Mouse (Mus musculus): Measurements from ENCODE around the gene Hrg.
"Not testable (repeated sequence)": the region's sequence is repeated elsewhere in the genome, so short reads cannot be mapped to it uniquely, and the experiment has no call there.

The Hrg gene

DNA sequence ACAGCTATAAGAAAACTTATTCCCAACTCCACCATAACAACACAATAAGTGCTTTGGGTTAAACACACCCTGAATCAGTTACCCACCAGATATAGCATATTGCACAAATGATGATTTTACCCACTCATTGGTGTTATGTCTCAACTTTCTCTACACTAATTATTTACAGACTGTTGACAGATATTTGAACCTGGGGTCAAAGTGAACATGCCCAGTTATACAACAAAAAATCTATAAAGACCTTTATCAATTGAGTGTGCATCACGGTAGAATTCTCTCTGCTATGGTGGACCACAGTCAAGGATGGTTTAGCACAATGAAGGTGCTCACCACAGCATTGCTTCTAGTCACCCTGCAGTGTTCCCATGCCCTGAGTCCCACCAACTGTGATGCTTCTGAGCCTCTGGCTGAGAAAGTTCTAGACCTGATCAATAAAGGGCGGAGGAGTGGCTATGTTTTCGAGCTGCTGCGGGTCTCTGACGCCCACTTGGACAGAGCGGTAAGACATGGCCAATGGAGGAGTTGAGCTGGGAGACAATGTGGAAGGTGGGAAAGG lies at the start of gene Hrg:
Hrg (plus strand) TSS at position 233 of the 556 bp plus-strand sequence.
- in situ Hi-C loops (cut with MboI, MseI) = no loop called here

DNA sequence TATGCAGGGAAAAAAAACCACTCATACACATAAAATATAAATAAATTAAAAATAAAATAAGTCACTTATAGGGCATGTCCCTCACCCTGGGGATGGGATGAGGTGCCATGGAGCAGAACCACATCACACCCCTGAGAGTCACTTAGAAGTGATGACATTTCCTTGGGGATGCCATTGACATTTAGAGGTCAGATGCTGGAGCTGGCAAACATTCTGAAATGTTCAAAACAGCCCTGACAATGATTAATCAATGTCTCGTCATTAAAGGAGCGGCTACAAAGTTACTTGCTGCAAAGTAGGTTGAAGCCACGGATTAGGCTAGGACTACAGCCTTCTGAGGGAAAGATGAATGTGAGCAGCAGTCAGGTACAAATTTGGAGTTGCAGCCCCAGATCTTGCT lies 49.5 kb upstream of the Hrg start:
- in situ Hi-C loops (cut with MboI, MseI) = no loop called here

- in situ Hi-C loops (cut with MboI, MseI) = no loop called here
Measured at GRCm38 (mm10) chr16:22909290-22909689, 41.6 kb upstream of the Hrg start.

GRCm38 (mm10) chr16:22911986-22912385 lies 38.9 kb upstream of the Hrg start:
- in situ Hi-C loops (cut with MboI, MseI) = no loop called here

DNA sequence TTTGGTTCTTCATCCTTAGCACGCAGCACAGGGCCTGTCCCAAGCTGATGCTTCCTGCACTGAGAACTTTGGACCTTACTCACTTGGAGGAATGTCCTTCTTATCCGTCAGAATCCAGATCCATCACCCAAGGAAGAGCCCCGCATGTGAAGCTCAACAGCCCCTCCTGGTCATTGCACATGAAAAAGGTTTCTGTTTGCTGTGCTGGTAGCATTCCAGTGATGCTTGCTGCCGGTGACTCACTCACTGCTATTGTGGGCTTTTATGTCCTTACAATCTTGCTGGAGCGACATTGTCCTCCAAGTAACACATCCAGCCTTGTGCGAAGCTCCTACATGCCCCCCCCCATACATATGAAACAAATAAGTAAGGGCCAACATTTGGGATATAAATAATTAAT lies 38.0 kb upstream of the Hrg start:
- in situ Hi-C loops (cut with MboI, MseI) = no loop called here

DNA sequence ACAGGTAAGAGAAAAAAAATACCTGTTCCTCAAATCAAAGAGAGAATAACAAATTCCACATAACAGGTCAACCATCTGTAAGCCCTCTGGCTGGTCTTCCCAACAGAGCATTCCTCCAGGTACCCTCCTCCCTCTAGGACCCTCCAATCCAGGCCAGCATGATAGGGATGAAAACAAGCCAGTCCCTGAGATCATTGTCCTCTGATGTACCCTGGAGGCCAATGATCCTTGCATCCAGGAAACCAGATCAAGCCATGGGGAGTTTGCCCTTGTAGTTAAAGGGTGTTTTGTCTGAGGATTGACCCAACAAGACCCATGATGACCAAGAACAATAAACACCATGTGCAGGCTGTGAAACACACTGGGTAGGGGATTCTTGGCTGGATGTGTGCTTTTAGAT lies 36.6 kb upstream of the Hrg start:
- in situ Hi-C loops (cut with MboI, MseI) = no loop called here

DNA sequence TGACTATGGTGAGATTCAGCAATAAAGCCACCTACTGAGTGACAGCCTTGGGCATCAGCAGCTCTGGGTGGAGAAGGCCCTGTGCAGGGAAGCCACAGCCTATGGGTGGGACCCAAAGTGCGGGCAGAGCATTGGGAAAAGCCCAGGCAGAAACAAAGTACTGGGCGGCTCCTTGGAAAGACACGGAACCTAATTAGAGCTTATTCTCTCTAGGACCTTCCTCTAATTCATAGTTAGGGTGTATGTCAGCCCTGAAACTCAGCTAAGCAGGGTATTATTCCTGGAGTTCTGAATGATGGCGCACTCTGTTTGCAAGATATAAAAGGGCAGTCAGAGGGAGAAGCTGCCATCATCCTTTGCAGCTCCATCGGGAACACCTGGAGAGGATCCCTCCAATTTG lies 32.8 kb upstream of the Hrg start, which contains the start of gene Fetub:
Fetub (plus strand) TSS at position 301 of the 400 bp plus-strand sequence.
- in situ Hi-C loops (cut with MboI, MseI) = no loop called here

DNA sequence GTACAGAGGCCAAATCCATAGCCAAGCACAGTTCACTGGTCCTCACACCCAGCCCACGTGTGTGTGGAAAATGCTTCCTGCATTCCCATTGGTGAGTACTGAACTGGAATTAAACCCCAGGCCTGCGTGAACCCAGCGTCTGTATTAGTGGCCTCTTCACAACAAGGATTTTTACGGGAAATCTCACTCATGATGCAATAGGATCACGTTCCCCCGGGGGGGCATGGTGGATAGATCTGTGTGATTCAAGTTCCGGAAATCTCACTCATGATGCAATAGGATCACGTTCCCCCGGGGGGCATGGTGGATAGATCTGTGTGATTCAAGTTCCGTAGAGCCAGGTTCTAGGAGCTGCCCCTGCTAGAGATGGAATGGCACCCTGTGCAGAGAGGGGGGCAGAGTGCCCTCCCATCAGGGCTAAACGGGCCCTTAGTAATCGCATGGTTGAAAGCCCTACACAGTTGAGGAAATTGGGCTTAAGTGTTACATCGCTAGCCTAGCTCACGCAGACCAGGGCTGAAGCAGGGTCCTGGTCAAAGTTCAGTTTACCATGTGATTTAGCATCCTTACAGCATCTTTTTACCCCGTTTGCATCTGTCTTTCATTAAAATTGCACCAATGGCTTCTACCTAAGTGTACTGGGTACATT lies 32.1 kb upstream of the Hrg start:
- in situ Hi-C loops (cut with MboI, MseI) = no loop called here

- in situ Hi-C loops (cut with MboI, MseI) = no loop called here
Measured at GRCm38 (mm10) chr16:22919971-22920854, 30.7 kb upstream of the Hrg start.

GRCm38 (mm10) chr16:22921761-22922160 lies 29.1 kb upstream of the Hrg start:
- in situ Hi-C loops (cut with MboI, MseI) = no loop called here

DNA sequence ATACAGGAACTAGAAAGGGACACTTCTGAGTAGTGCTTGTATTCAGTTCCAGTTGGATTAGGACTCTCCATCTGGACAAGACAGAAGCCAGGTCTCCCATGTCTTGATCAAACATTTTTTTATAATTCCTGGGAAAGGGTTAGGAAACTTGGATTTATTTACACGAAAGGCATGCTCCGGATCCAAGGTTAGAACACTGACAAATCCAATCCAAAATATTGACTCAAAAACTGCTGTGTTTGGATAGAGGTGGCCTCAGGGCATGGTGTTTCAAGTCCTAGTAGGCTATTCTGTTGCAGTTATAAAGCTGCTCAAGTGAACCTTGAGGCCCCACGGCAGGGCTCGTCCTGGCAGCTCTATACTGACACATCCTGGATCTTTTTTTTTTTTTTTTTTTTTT lies 28.4 kb upstream of the Hrg start:
- in situ Hi-C loops (cut with MboI, MseI) = no loop called here

DNA sequence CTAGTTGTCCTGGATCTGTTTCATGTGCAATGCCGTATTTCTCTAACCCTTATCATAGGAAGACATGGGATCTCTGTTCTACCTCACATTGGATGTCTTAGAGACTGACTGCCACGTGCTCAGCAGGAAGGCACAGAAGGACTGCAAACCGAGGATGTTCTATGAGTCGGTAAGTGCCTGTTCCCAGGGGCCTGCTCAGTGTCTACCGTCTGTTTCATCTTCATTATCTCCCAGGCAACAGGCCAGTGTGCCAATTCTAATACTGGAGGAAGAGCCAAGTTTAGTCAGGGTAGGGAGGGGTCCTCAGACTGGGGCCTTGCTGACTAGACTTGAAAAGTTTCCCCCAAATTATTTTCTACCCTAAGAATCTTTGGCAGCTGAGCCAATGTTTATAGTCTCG lies 21.3 kb upstream of the Hrg start:
- in situ Hi-C loops (cut with MboI, MseI) = no loop called here

GRCm38 (mm10) chr16:22931431-22932200 lies 19.3 kb upstream of the Hrg start:
- in situ Hi-C loops (cut with MboI, MseI) = no loop called here

DNA sequence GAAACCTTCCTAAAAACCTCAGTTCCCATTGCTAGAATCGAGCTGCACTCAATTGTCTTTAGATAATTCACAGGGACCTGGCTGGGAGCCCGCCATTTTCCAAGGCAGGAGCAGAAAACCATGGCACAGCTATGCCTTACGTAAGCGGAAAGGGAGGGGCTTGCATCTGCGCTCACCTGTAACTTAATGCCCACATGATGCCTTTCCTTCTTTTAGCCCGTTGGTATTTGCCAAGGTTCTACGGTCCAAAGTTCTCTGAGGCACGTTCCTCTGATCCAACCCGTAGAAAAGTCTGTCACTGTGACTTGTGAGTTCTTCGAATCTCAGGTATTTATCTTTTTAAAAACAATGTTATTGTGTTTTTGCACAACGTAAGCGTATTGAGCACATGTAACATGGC lies 13.2 kb upstream of the Hrg start:
- in situ Hi-C loops (cut with MboI, MseI) = no loop called here

DNA sequence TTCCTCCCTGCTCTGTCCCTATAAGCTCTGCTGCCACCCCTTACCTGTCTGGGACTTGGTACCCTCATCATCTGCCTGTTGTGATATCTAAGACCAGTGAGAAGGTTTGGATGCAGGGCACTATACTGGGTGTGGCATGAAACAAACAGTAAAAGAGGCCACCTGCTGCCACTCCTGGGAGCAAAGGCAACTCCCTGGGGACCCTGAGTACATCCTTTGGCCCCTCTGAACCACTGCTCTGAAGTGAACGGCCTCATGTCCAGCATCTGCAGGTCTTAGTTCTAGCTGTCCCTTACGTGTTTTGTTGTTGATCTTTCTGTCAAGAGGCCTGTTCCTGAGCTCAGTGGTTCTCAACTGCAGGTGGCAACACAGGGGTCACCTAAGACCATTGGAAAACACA lies 12.3 kb upstream of the Hrg start:
- in situ Hi-C loops (cut with MboI, MseI) = no loop called here

- in situ Hi-C loops (cut with MboI, MseI) = no loop called here
Measured at GRCm38 (mm10) chr16:22939120-22939695, 11.7 kb upstream of the Hrg start.

GRCm38 (mm10) chr16:22941825-22942476 lies 8.9 kb upstream of the Hrg start:
- in situ Hi-C loops (cut with MboI, MseI) = not testable (repeated sequence)

- in situ Hi-C loops (cut with MboI, MseI) = no loop called here
Measured at GRCm38 (mm10) chr16:22947371-22947770, 3.5 kb upstream of the Hrg start.

DNA sequence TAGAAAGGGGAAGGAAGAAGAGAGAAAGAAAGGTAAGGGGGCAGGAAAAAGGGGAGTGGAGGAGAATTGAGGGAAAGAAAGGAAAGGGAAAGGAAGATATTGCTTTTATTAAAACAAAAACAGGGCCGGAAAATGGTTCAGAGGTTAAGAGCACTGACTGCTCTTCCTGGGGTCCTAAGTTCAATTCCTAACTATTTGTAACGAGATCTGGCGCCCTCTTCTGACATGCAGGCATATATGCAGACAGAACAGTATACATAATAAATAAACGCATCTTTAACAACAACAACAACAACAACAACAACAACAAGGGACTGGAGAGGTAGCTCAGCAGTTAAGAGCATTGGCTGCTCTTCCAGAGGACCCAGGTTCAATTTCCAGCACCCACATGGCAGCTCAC lies 2.2 kb downstream of the Hrg start:
- in situ Hi-C loops (cut with MboI, MseI) = no loop called here

GRCm38 (mm10) chr16:22955397-22956084 lies 4.7 kb downstream of the Hrg start:
- in situ Hi-C loops (cut with MboI, MseI) = no loop called here

- in situ Hi-C loops (cut with MboI, MseI) = no loop called here
Measured at GRCm38 (mm10) chr16:22956085-22956439, 5.2 kb downstream of the Hrg start.

Data from regulatory T cell (primary cell).